Mouse (Mus musculus) Patski (cell line): ENCODE results near the gene Plekhg3. TPM values are rescaled to one million over a fixed set of nuclear protein-coding genes. Genes with fewer than 3 reads are reported as not detected.
A peak's percentile ranks its signal among the peaks of the same experiment; 100 is the strongest.

Experiments used
- ATAC-seq: fragments of 100-300 bp; one replicate; pipeline ENCODE4 v1.8.0; 2021
- CTCF ChIA-PET: fragments of 350-600 bp; sonication (Branson Sonifier 250); formaldehyde crosslinking; loops from one replicate; lab custom pipeline; 2022; ENCODE audit warnings: inconsistent platforms; lab: Charles Lee
- POLR2A ChIA-PET: fragments of 350-600 bp; sonication (Branson Sonifier 250); formaldehyde crosslinking; loops from one replicate; lab custom pipeline; 2022; ENCODE audit warnings: antibody characterized with exemption, inconsistent platforms; lab: Charles Lee
- DNase-seq: peaks from one replicate; pipeline ENCODE4 v3.0.0-alpha.2; 2011; ENCODE audit warnings: low read depth, low spot score
- H3K27me3 ChIP-seq: fragments of 371-371 bp; one replicate; pipeline ENCODE4 v1.5.1; 2021
- CTCF ChIP-seq: fragments of 100-300 bp; IDR thresholded peaks from one replicate; pipeline ENCODE4 v1.5.1; 2021
- in situ Hi-C: fragments of 300-500 bp; cut with MboI; formaldehyde crosslinking; loops from 3 replicates; pipeline ENCODE4 v1.11.1; 2018; ENCODE audit warnings: low pct_unique_long_range_greater_than_20kb, mixed read lengths
- polyA plus RNA-seq: library from polyadenylated mRNA; unstranded; gene quantifications from one replicate; pipeline ENCODE4 v1.2.3, GENCODE M21; 2021

Plekhg3 gene
- polyA plus RNA-seq, 1 experiment from 2014 or later, result 73.4 TPM

GRCm38 (mm10) chr12:76591037-76591436, 60.3 kb downstream of the Plekhg3 start:
- ATAC-seq, result no peak
- H3K27me3 ChIP-seq, result no peaks in the 10 kb centered on the region
- in situ Hi-C loops, result loop anchor here (5.0 to 10.0 kb wide), 2 partner anchors 94 to 226 kb away; partner anchors contain the start of gene Zbtb25
- ChIA-PET POLR2A (no interaction called here), CTCF (interaction anchor here (1.0 to 1.5 kb wide), 3 partner anchors 13 to 17 kb away, joined by 3 to 6 read pairs (median 4); no protein-coding TSS in a partner anchor)
- no peak for TF ChIP-seq CTCF
- DNase-seq, result no peak

- ATAC-seq (no peak), DNase-seq (no peak)
- TF ChIP-seq CTCF, result no peak
Measured at GRCm38 (mm10) chr12:76592213-76592612, 61.5 kb downstream of the Plekhg3 start.

GRCm38 (mm10) chr12:76593254-76593653, 62.6 kb downstream of the Plekhg3 start:
- TF ChIP-seq CTCF, result no peak
- in situ Hi-C loops, result loop anchor here (5.0 to 10.0 kb wide), 2 partner anchors 96 to 228 kb away; partner anchors contain the start of gene Zbtb25
- POLR2A ChIA-PET, result interaction anchor here (1.1 kb wide), 1 partner anchor 59 kb away, joined by 5 read pairs; no protein-coding TSS in a partner anchor
- H3K27me3 ChIP-seq, result no peaks in the 10 kb centered on the region
- no peak for DNase-seq
- CTCF ChIA-PET, result interaction anchor here (1.0 to 1.5 kb wide), 4 partner anchors 11 to 111 kb away, joined by 3 to 5 read pairs (median 4); no protein-coding TSS in a partner anchor
- ATAC-seq, result no peak

More at GRCm38 (mm10) chr12:76592213-76592612, 61.5 kb downstream of the Plekhg3 start:
- CTCF ChIA-PET, result interaction anchor here (0.6 to 1.5 kb wide), 8 partner anchors 10 to 96 kb away, joined by 3 to 6 read pairs (median 3); no protein-coding TSS in a partner anchor
- in situ Hi-C loops, result loop anchor here (5.0 to 10.0 kb wide), 2 partner anchors 95 to 227 kb away; partner anchors contain the start of gene Zbtb25
- POLR2A ChIA-PET, result no interaction called here
- H3K27me3 ChIP-seq, result no peaks in the 10 kb centered on the region

- no peak for TF ChIP-seq CTCF
- CTCF ChIA-PET, result interaction anchor here (1.2 to 1.3 kb wide), 2 partner anchors 45 to 112 kb away, joined by 4 to 5 read pairs; no protein-coding TSS in a partner anchor
- DNase-seq, result peak; percentile 53
- in situ Hi-C loops, result loop anchor here (5.0 to 10.0 kb wide), 2 partner anchors 97 to 229 kb away; partner anchors contain the start of gene Zbtb25
- peak; percentile 51 for ATAC-seq
- no peaks in the 10 kb centered on the region for H3K27me3 ChIP-seq
- POLR2A ChIA-PET, result interaction anchor here (0.6 to 1.1 kb wide), 2 partner anchors 60 to 77 kb away, joined by 5 read pairs; no protein-coding TSS in a partner anchor
Measured at GRCm38 (mm10) chr12:76593839-76594322, 63.2 kb downstream of the Plekhg3 start.

- DNase-seq (no peak), ATAC-seq (no peak)
- in situ Hi-C loops, result loop anchor here (5.0 to 10.0 kb wide), 2 partner anchors 97 to 230 kb away; partner anchors contain the start of gene Zbtb25
Measured at GRCm38 (mm10) chr12:76594556-76594955, 63.9 kb downstream of the Plekhg3 start.

GRCm38 (mm10) chr12:76595830-76596229, 65.1 kb downstream of the Plekhg3 start:
- CTCF ChIA-PET, result interaction anchor here (1.3 to 1.5 kb wide), 2 partner anchors 13 to 100 kb away, joined by 3 to 7 read pairs; no protein-coding TSS in a partner anchor
- ATAC-seq (no peak), DNase-seq (no peak)
- POLR2A ChIA-PET, result interaction anchor here (1.2 kb wide), 1 partner anchor 114 kb away, joined by 5 read pairs; no protein-coding TSS in a partner anchor
- no peak for TF ChIP-seq CTCF
- in situ Hi-C loops, result loop anchor here (10.0 kb wide), 1 partner anchor 231 kb away; the partner anchor contains the start of gene Zbtb25
- H3K27me3 ChIP-seq, result no peaks in the 10 kb centered on the region

More at GRCm38 (mm10) chr12:76594556-76594955, 63.9 kb downstream of the Plekhg3 start:
- no peak for TF ChIP-seq CTCF
- ChIA-PET CTCF (no interaction called here), POLR2A (interaction anchor here (0.6 kb wide), 1 partner anchor 77 kb away, joined by 5 read pairs; no protein-coding TSS in a partner anchor)
- H3K27me3 ChIP-seq, result no peaks in the 10 kb centered on the region

GRCm38 (mm10) chr12:76596292-76597023, 65.8 kb downstream of the Plekhg3 start:
- no peak for ATAC-seq
- POLR2A ChIA-PET, result interaction anchor here (1.2 kb wide), 1 partner anchor 114 kb away, joined by 5 read pairs; no protein-coding TSS in a partner anchor
- TF ChIP-seq CTCF, result no peak

GRCm38 (mm10) chr12:76597577-76598100, 66.9 kb downstream of the Plekhg3 start:
- TF ChIP-seq CTCF, result no peak
- POLR2A ChIA-PET, result no interaction called here
- ATAC-seq, result no peak
- in situ Hi-C loops, result loop anchor here (10.0 kb wide), 1 partner anchor 233 kb away; the partner anchor contains the start of gene Zbtb25
- CTCF ChIA-PET, result no interaction called here
- DNase-seq, result no peak
- H3K27me3 ChIP-seq, result no peaks in the 10 kb centered on the region

More at GRCm38 (mm10) chr12:76596292-76597023, 65.8 kb downstream of the Plekhg3 start:
- CTCF ChIA-PET, result interaction anchor here (1.0 to 1.5 kb wide), 3 partner anchors 11 to 101 kb away, joined by 3 to 7 read pairs (median 3); no protein-coding TSS in a partner anchor
- DNase-seq, result no peak
- H3K27me3 ChIP-seq, result no peaks in the 10 kb centered on the region
- in situ Hi-C loops, result loop anchor here (10.0 kb wide), 1 partner anchor 232 kb away; the partner anchor contains the start of gene Zbtb25

- CTCF ChIA-PET, result interaction anchor here (1.1 to 1.5 kb wide), 2 partner anchors 35 to 102 kb away, joined by 3 to 5 read pairs; no protein-coding TSS in a partner anchor
- ATAC-seq (no peak), DNase-seq (no peak)
- POLR2A ChIA-PET, result no interaction called here
- H3K27me3 ChIP-seq, result no peaks in the 10 kb centered on the region
- TF ChIP-seq CTCF, result no peak
- in situ Hi-C loops, result loop anchor here (10.0 kb wide), 1 partner anchor 234 kb away; the partner anchor contains the start of gene Zbtb25
Measured at GRCm38 (mm10) chr12:76598196-76598928, 67.7 kb downstream of the Plekhg3 start.
